Mouse (Mus musculus) activated CD4-positive, CD25-positive, alpha-beta regulatory T cell, adult 4 months (primary cell): Measurements from ENCODE around the gene Osbpl11. TPM values are rescaled to one million over a fixed set of nuclear protein-coding genes. Genes with fewer than 3 reads are reported as not detected.

ENCODE experiments used
- polyA plus RNA-seq, 2 experiments: library from polyadenylated mRNA; unstranded; fragments of 100-300 nt; shearing (Covaris generic); gene quantifications; one replicate each; pipeline ENCODE4 v1.2.1; 2017

Gene Osbpl11
- polyA plus RNA-seq, 2 experiments from 2014 or later = 5.7 to 7.5 TPM

Other genes with a start within 250 kb of the Osbpl11 start
- 1 to 10 TPM in 1 of 2 experiments, under 1 TPM in 1; 0.88 to 1.2 TPM for gene Iqcg, start 128.9 kb upstream of the Osbpl11 start, polyA plus RNA-seq
- gene Rpl35a, start 128.6 kb upstream of the Osbpl11 start, polyA plus RNA-seq = 1,000 to 10,000 TPM; 1,435 to 1,661 TPM
- gene Lmln, start 122.5 kb upstream of the Osbpl11 start, polyA plus RNA-seq = 1 to 10 TPM in 1 of 2 experiments, under 1 TPM in 1; 0.17 to 2.4 TPM
- 100 to 1,000 TPM; 109 to 115 TPM for gene Snx4, start 66.4 kb downstream of the Osbpl11 start, polyA plus RNA-seq
- gene Zfp148, start 195.8 kb downstream of the Osbpl11 start, polyA plus RNA-seq = 10 to 100 TPM; 45.4 to 46.4 TPM